ENCODE assay signal across 8 mouse cellular contexts in the genomic region with DNA sequence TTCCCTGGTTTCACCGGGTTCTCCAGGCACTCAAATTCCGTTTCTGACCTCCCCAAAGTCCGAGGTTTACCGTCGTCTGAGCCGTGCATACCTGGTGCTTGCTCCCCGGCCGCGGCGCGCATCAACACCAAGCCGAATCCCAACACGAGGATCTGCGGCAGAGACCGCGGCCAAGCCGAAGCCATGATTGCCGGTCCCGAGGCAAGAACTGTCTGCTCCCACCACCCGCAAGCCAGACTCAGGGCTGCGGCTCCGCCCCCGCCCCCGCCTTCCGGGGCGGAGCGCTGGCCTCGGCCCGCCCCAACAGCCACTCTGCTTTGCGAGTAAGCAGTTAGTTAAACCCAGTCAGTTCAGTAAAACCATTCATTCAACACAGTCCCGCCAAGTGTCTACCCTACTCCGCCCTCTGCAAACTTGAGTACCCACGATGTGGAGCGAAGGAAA. TPM values are rescaled to one million over a fixed set of nuclear protein-coding genes. Genes with fewer than 3 reads are reported as not detected.
DNase-seq lines count a peak whose midpoint lies in the region; ATAC-seq lines count a peak whose summit lies in the region.

Gene Tnfrsf12a, minus strand, starts transcription at position 233 of the 444 bp plus-strand sequence.

- H3K27me3 ChIP-seq in hindbrain, embryonic 10.5 days (ENCODE audit: insufficient read depth, poor library complexity, severe bottlenecking): peaks cover 82% of the 10 kb centered on the region

- H3K36me3 ChIP-seq in hindbrain, embryonic 10.5 days: no peaks in the 10 kb centered on the region

- H3K9me3 ChIP-seq in hindbrain, embryonic 10.5 days: no peaks in the 10 kb centered on the region

- H3K4me1 ChIP-seq in hindbrain, embryonic 10.5 days (replicated peaks): peaks cover 62% of the 10 kb centered on the region

- peak within 1 kb of the TSS; percentile 60 for H3K4me3 ChIP-seq in hindbrain, embryonic 10.5 days

- peak; percentile 38 for ATAC-seq in frontal cortex, adult (ENCODE audit: low TSS enrichment)

- peak within 1 kb of the TSS; percentile 69 for H3K27ac ChIP-seq in hindbrain, embryonic 10.5 days

- DNase-seq in Muller cell, postnatal 12 days (ENCODE audit: inconsistent ontology term): peak; percentile 96
- DNase-seq in cerebellum, adult 8-10 months: peak; percentile 84
- peak; percentile 85 for DNase-seq in hindbrain, embryonic 10.5 days (ENCODE audit: low spot score)
- peak; percentile 65 for DNase-seq in layer of hippocampus, postnatal 25 days (ENCODE audit: extremely low spot score in 1 of 2, low spot score in 1 of 2)
- DNase-seq in lung, postnatal 4 days: peak; percentile 89 to 93
- DNase-seq in retina, postnatal 1 day: peak; percentile 88
- DNase-seq in urinary bladder, adult 2 months (ENCODE audit: low spot score): peak; percentile 73

- WGBS in hindbrain, embryonic 10.5 days: 0% methylated on average over 34 of the region's 34 CpGs

RNA-seq across cellular contexts. Expression of gene Tnfrsf12a, which starts in this region (rescaled TPM):
- polyA plus RNA-seq in hindbrain, embryonic 10.5 days (2016; fragmentation: Nextera tagmentation; extraction: Ambion mirVana): 2.7 and 7.1 TPM in 2 replicates
- 1 to 10 TPM; 5.8 to 8.8 TPM for total RNA-seq in layer of hippocampus, postnatal 25 days (2021)
- 17.4 and 26.7 TPM in 2 replicates for polyA plus RNA-seq in urinary bladder, adult 2 months (2012; rRNA removed)

Comparison
In these comparisons a context has a peak if more than half of its experiments do, and no peak if none do; other contexts are left out.
1. Peak in every context shown above with its lines: DNase-seq, ATAC-seq, H3K4me3 ChIP-seq and H3K27ac ChIP-seq.